Mouse (Mus musculus) lung, embryonic 16.5 days (tissue): Measurements from ENCODE around the gene Slc39a5. TPM values are rescaled to one million over a fixed set of nuclear protein-coding genes. Genes with fewer than 3 reads are reported as not detected.

Experiments used
- ATAC-seq: fragments of 200-750 bp; cut with Nextera tagmentation; 2 replicates; pipeline ENCODE4 v1.8.0; 2017; ENCODE audit warnings: low read depth, mild to moderate bottlenecking, moderate library complexity
- H3K27ac ChIP-seq: fragments of 300-500 bp; sonication (generic); 2 replicates; pipeline ENCODE4 v1.5.1; 2014; ENCODE audit warnings: mild to moderate bottlenecking, control low read depth, low read length
- H3K27me3 ChIP-seq: fragments of 300-500 bp; sonication (generic); 2 replicates; pipeline ENCODE4 v1.6.1; 2014; ENCODE audit warnings: low read depth, low read length, mixed read lengths; ENCODE audit not compliant: control insufficient read depth, insufficient read depth
- H3K36me3 ChIP-seq: fragments of 300-500 bp; sonication (generic); 2 replicates; pipeline ENCODE4 v1.6.1; 2014; ENCODE audit warnings: low read length; ENCODE audit not compliant: control insufficient read depth, insufficient read depth
- H3K4me1 ChIP-seq: fragments of 300-500 bp; sonication (generic); replicated peaks from 2 replicates; pipeline ENCODE4 v1.6.1; 2014; ENCODE audit warnings: low read length, mixed read lengths; ENCODE audit not compliant: control insufficient read depth, insufficient read depth
- H3K4me2 ChIP-seq: fragments of 300-500 bp; sonication (generic); 2 replicates; pipeline ENCODE4 v1.6.1; 2014; ENCODE audit warnings: low read depth, low read length, control low read depth
- H3K4me3 ChIP-seq: fragments of 300-500 bp; sonication (generic); 2 replicates; pipeline ENCODE4 v1.5.1; 2014; ENCODE audit warnings: mild to moderate bottlenecking, low read length, control low read depth
- H3K9ac ChIP-seq: fragments of 300-500 bp; sonication (generic); 2 replicates; pipeline ENCODE4 v1.6.1; 2014; ENCODE audit warnings: low read length, control low read depth
- H3K9me3 ChIP-seq: fragments of 300-500 bp; sonication (generic); 2 replicates; pipeline ENCODE4 v1.6.1; 2016; ENCODE audit warnings: low read length; ENCODE audit not compliant: control insufficient read depth
- WGBS: fragments of 180-500 bp; shearing (Covaris S2); extraction: QIAGEN DNeasy Blood & Tissue Kit; methylation state at CpG from one replicate; pipeline ENCODE4 v1.1.7; 2014; 5-methylcytosine and 5-hydroxymethylcytosine counted together
- polyA plus RNA-seq: library from polyadenylated mRNA; unstranded; fragments of >200 nt; fragmentation: Nextera tagmentation; extraction: Ambion mirVana; gene quantifications from 2 replicates; pipeline ENCODE4 v1.2.1, GENCODE M21; 2015

The Slc39a5 gene
- polyA plus RNA-seq: 0.13 and 1.0 TPM in 2 replicates

- Histone ChIP-seq H3K4me1 (no peaks in the 10 kb centered on the region), H3K9ac (no peak within 1 kb of the TSS), H3K4me3 (no peak within 1 kb of the TSS), H3K27me3 (no peaks in the 10 kb centered on the region), H3K4me2 (no peak within 1 kb of the TSS), H3K9me3 (no peaks in the 10 kb centered on the region), H3K36me3 (peaks cover under 1% of the 10 kb centered on the region; the same call in 1 of the 2 replicates), H3K27ac (no peak within 1 kb of the TSS)
- 33% methylated on average over 2 of the region's 2 CpGs for WGBS
- no peak for ATAC-seq
These were observed at the start of gene Slc39a5 for GRCm38 (mm10) chr10:128401056-128401455. Gene Slc39a5, minus strand, starts transcription at chr10:128401229.

GRCm38 (mm10) chr10:128445407-128445806, 44.4 kb upstream of the Slc39a5 start:
- no peak overlapping the region for H3K9ac ChIP-seq
- no peak overlapping the region for H3K4me3 ChIP-seq
- no peaks in the 10 kb centered on the region for H3K9me3 ChIP-seq
- ATAC-seq: no peak
- no peaks in the 10 kb centered on the region for H3K27me3 ChIP-seq
- H3K4me1 ChIP-seq: no peaks in the 10 kb centered on the region
- no peak overlapping the region for H3K27ac ChIP-seq
- WGBS: 70% methylated on average over 4 of the region's 4 CpGs
- 0 out of 2 replicates have a peak, but pooled peaks cover 3% of the 10 kb centered on the region for H3K36me3 ChIP-seq
- H3K4me2 ChIP-seq: no peak overlapping the region

DNA sequence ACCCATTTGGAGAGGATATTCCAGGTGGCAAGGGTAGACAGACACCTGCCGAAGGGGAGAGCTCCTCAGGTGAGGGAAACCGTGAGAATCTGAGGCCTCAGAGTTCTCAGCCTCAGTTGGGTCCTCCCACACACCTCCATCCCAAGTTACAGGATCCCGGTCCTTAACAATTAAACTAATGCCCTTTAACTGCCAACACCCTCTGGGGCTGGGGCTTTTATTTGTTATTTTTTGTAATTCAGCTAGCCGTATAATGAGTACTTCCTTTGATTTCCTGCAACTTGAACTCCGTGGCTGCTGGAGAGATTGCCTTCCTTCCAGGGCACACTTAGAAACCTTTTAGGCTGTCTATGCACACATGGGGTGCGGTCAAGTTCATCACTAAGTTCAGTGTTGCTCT, 43.3 kb upstream of the Slc39a5 start:
- no peak overlapping the region for H3K4me3 ChIP-seq
- no peaks in the 10 kb centered on the region; the same call in 1 of the 2 replicates for H3K4me1 ChIP-seq
- WGBS: 49% methylated on average over 6 of the region's 6 CpGs
- ATAC-seq: no peak
- no peak overlapping the region for H3K9ac ChIP-seq
- H3K9me3 ChIP-seq: no peaks in the 10 kb centered on the region
- peaks cover 7% of the 10 kb centered on the region; the same call in 1 of the 2 replicates for H3K36me3 ChIP-seq
- no peak overlapping the region for H3K27ac ChIP-seq
- no peaks in the 10 kb centered on the region for H3K27me3 ChIP-seq
- no peak overlapping the region for H3K4me2 ChIP-seq

- ATAC-seq: no peak
- H3K4me2 ChIP-seq: no peak overlapping the region
- H3K27me3 ChIP-seq: no peaks in the 10 kb centered on the region
- peaks cover 23% of the 10 kb centered on the region for H3K36me3 ChIP-seq
- no peak overlapping the region for H3K4me3 ChIP-seq
- no peaks in the 10 kb centered on the region; the same call in 1 of the 2 replicates for H3K4me1 ChIP-seq
- H3K9me3 ChIP-seq: no peaks in the 10 kb centered on the region
- no peak overlapping the region for H3K9ac ChIP-seq
- 82% methylated on average over 1 of the region's 1 CpGs for WGBS
- no peak overlapping the region for H3K27ac ChIP-seq
These were observed 41.7 kb upstream of the Slc39a5 start for GRCm38 (mm10) chr10:128442718-128443117.

GRCm38 (mm10) chr10:128441324-128442119, 40.5 kb upstream of the Slc39a5 start:
- no peak for ATAC-seq
- H3K9me3 ChIP-seq: no peaks in the 10 kb centered on the region
- WGBS: 86% methylated on average over 10 of the region's 10 CpGs
- no peak overlapping the region for H3K9ac ChIP-seq
- H3K27ac ChIP-seq: no peak overlapping the region
- no peaks in the 10 kb centered on the region; the same call in 1 of the 2 replicates for H3K4me1 ChIP-seq
- no peak overlapping the region for H3K4me3 ChIP-seq
- no peak overlapping the region for H3K4me2 ChIP-seq
- H3K27me3 ChIP-seq: no peaks in the 10 kb centered on the region
- peaks cover 32% of the 10 kb centered on the region for H3K36me3 ChIP-seq

GRCm38 (mm10) chr10:128440407-128440806, 39.4 kb upstream of the Slc39a5 start:
- WGBS: 51% methylated on average over 10 of the region's 10 CpGs
- H3K4me2 ChIP-seq: no peak overlapping the region
- peaks cover 37% of the 10 kb centered on the region for H3K36me3 ChIP-seq
- no peak overlapping the region for H3K27ac ChIP-seq
- no peak overlapping the region for H3K9ac ChIP-seq
- H3K4me1 ChIP-seq: no peaks in the 10 kb centered on the region; the same call in 1 of the 2 replicates
- ATAC-seq: no peak
- H3K9me3 ChIP-seq: no peaks in the 10 kb centered on the region
- no peak overlapping the region for H3K4me3 ChIP-seq
- H3K27me3 ChIP-seq: no peaks in the 10 kb centered on the region

DNA sequence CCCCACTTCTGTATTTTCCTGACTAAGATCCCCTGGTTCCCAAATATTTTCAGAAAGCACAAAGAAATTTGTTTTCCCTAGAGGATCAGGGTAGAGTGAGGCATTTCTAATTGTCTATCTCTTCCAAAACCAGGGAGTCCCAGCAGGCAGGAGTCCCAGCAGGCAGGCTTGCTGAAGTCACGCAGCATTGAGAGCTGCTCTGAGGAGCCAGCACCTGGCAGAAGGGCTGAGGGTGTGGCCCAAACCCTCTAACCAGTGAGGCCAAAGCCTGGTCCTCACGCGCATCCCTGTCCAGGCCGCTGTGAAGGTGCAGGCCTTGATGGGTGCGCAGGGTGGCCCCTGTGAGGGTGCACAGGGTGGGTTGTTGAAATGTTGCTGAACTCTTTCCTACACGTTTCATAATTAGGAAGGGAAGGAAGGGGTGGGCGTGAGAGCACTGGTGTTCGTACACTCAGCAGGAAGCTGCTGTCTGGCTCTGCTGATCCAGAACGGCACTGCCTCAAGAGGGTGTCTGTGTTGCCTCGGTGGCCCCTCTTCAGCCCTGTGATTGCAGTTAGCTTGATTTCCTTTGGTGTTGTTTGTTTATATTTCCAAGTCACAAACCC, 37.7 kb upstream of the Slc39a5 start:
- WGBS: 53% methylated on average over 10 of the region's 10 CpGs
- H3K4me1 ChIP-seq: no peaks in the 10 kb centered on the region; the same call in 1 of the 2 replicates
- no peak overlapping the region for H3K9ac ChIP-seq
- no peaks in the 10 kb centered on the region for H3K27me3 ChIP-seq
- H3K27ac ChIP-seq: peak overlapping the region; percentile 70
- no peak overlapping the region for H3K4me2 ChIP-seq
- H3K36me3 ChIP-seq: peaks cover 38% of the 10 kb centered on the region
- ATAC-seq: peak; percentile 59; the same call in 1 of the 2 replicates
- H3K9me3 ChIP-seq: no peaks in the 10 kb centered on the region
- no peak overlapping the region for H3K4me3 ChIP-seq

- Histone ChIP-seq H3K36me3 (peaks cover 35% of the 10 kb centered on the region), H3K27me3 (no peaks in the 10 kb centered on the region), H3K27ac (no peak overlapping the region), H3K4me3 (no peak overlapping the region), H3K9me3 (no peaks in the 10 kb centered on the region), H3K9ac (no peak overlapping the region), H3K4me2 (no peak overlapping the region), H3K4me1 (no peaks in the 10 kb centered on the region; the same call in 1 of the 2 replicates)
- no peak for ATAC-seq
- WGBS: 84% methylated on average over 8 of the region's 8 CpGs
These were observed 35.3 kb upstream of the Slc39a5 start for GRCm38 (mm10) chr10:128436376-128436775.

DNA sequence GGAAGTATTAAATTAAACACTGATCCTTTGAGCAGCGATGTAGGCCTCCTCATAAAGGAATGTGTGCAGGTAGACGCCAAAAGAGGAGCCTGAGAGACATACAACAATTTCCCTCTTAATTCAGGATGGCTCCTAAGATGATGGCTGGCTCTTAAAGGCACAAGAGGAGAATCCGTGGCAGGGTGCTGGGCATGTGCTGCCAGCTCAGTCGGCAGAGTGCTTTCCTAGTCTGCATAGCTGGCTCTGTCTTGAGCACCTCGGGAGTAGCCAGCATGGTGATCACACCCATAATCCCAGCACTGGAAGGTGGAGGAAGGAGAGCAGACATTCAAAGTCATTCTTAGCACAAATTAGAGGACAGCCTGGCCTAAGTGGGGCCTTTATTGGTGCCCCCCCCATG, 34.8 kb upstream of the Slc39a5 start:
- H3K36me3 ChIP-seq: peaks cover 35% of the 10 kb centered on the region
- no peak for ATAC-seq
- no peak overlapping the region for H3K4me3 ChIP-seq
- WGBS: 78% methylated on average over 5 of the region's 5 CpGs
- no peaks in the 10 kb centered on the region for H3K9me3 ChIP-seq
- H3K4me2 ChIP-seq: no peak overlapping the region
- no peaks in the 10 kb centered on the region for H3K27me3 ChIP-seq
- no peak overlapping the region for H3K27ac ChIP-seq
- no peaks in the 10 kb centered on the region; the same call in 1 of the 2 replicates for H3K4me1 ChIP-seq
- no peak overlapping the region for H3K9ac ChIP-seq
